Mouse (Mus musculus): ENCODE measurements at regions not wholly inside any gene's neighbourhood (a gene's known extent, or its start where the extent isn't known, plus 50 kb on each side); places are given as distances from the start of the nearest gene placed in this dataset.

DNA sequence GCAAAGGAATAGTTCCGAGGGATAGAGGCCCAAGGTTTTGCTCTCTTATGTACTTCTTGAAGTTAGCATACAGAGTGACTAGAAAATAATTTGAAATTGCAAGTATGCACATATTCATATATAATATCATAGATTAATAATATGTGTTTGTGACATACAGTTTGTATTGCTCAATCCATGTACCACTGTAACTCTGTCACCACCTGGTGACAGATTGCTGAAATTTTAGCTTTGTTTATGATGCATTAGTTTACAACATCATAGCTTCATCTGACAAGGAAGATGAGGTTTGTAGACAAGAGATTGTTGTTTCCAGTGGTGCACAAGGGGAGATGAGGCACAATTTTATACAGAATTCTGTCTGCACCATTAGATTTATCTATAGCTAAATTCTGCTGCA is 201.7 kb upstream of the Celf2 start:
- Histone ChIP-seq H3K4me1 (ENCODE audit: control insufficient read depth, insufficient read depth, low read length) (no peaks in the 10 kb centered on the region), H3K27me3 (ENCODE audit: control insufficient read depth, insufficient read depth, low read length) (no peaks in the 10 kb centered on the region), H3K36me3 (ENCODE audit: control insufficient read depth, insufficient read depth, low read length) (no peaks in the 10 kb centered on the region), H3K4me2 (replicated peaks; ENCODE audit: low read depth, low read length, severe bottlenecking) (no peak overlapping the region), H3K4me3 (replicated peaks; ENCODE audit: low read length) (no peak overlapping the region), H3K9ac (ENCODE audit: low read depth, low read length, severe bottlenecking) (no peak overlapping the region), H3K9me3 (ENCODE audit: control insufficient read depth, low read length) (no peaks in the 10 kb centered on the region), H3K27ac (replicated peaks; ENCODE audit: low read depth, low read length) (no peak overlapping the region)
- ATAC-seq (ENCODE audit: low FRiP score, low read depth): no peak
- no peak for TF ChIP-seq POLR2A (IDR thresholded peaks at IDR 0.05; ENCODE audit: borderline replicate concordance, extremely low read depth, insufficient read depth, insufficient read length)
- WGBS: 84% methylated on average over 1 of the region's 1 CpGs
- no peak for DNase-seq (ENCODE audit: low spot score)

DNA sequence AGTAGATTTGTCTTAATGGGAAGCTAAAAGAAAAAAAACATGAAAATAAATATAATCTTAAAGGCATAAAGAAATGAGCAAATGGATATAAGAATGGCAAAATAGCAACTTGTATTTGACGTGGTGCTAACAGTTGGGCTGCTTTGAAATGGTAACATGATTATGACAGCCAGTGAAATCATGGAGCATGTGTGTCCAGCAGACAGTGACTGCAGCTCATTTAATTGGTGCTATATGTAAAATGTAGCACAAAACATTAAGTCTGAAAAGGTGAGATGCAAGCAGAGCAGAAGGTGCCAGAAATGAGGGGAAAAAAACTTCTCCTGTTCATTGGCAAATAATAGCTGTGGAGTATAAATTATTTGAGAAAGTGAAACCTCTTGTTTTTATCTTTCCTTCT is 201.1 kb upstream of the Celf2 start:
- Histone ChIP-seq H3K4me2 (replicated peaks; ENCODE audit: low read depth, low read length, severe bottlenecking) (no peak overlapping the region), H3K9ac (ENCODE audit: low read depth, low read length, severe bottlenecking) (no peak overlapping the region), H3K36me3 (ENCODE audit: control insufficient read depth, insufficient read depth, low read length) (no peaks in the 10 kb centered on the region), H3K9me3 (ENCODE audit: control insufficient read depth, low read length) (no peaks in the 10 kb centered on the region), H3K4me1 (ENCODE audit: control insufficient read depth, insufficient read depth, low read length) (no peaks in the 10 kb centered on the region), H3K27me3 (ENCODE audit: control insufficient read depth, insufficient read depth, low read length) (no peaks in the 10 kb centered on the region), H3K27ac (replicated peaks; ENCODE audit: low read depth, low read length) (no peak overlapping the region), H3K4me3 (replicated peaks; ENCODE audit: low read length) (no peak overlapping the region)
- 73% methylated on average over 1 of the region's 1 CpGs for WGBS
- ATAC-seq (ENCODE audit: low FRiP score, low read depth): no peak
- no peak for DNase-seq (ENCODE audit: low spot score)
- no peak for TF ChIP-seq POLR2A (IDR thresholded peaks at IDR 0.05; ENCODE audit: borderline replicate concordance, extremely low read depth, insufficient read depth, insufficient read length)

DNA sequence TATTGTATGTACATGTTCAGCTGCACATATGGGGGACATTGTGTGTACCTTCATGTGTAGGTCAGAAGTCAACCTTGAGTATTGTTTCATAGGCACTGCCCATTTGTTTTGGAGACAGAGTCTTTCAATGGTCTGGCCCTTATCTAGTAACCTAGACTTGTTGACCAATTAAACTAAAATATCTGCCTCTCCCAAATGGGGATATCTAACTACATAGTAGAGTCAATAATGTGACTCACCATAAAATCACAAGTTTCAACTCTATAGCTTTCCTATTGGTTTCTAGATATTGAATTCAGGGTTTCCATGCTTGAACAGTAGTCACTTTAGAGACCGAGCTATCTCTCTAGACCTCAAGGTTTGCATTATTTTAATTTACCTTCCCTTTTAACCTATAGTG is 174.0 kb upstream of the Celf2 start:
- Histone ChIP-seq H3K9ac (ENCODE audit: low read depth, low read length, severe bottlenecking) (no peak overlapping the region), H3K4me3 (replicated peaks; ENCODE audit: low read length) (no peak overlapping the region), H3K9me3 (ENCODE audit: control insufficient read depth, low read length) (no peaks in the 10 kb centered on the region), H3K36me3 (ENCODE audit: control insufficient read depth, insufficient read depth, low read length) (no peaks in the 10 kb centered on the region), H3K4me1 (ENCODE audit: control insufficient read depth, insufficient read depth, low read length) (no peaks in the 10 kb centered on the region), H3K4me2 (replicated peaks; ENCODE audit: low read depth, low read length, severe bottlenecking) (no peak overlapping the region), H3K27ac (replicated peaks; ENCODE audit: low read depth, low read length) (no peak overlapping the region), H3K27me3 (ENCODE audit: control insufficient read depth, insufficient read depth, low read length) (no peaks in the 10 kb centered on the region)
- TF ChIP-seq POLR2A (IDR thresholded peaks at IDR 0.05; ENCODE audit: borderline replicate concordance, extremely low read depth, insufficient read depth, insufficient read length): no peak
- 97% methylated on average over 1 of the region's 1 CpGs for WGBS
- ATAC-seq (ENCODE audit: low FRiP score, low read depth) (no peak), DNase-seq (ENCODE audit: low spot score) (no peak)

DNA sequence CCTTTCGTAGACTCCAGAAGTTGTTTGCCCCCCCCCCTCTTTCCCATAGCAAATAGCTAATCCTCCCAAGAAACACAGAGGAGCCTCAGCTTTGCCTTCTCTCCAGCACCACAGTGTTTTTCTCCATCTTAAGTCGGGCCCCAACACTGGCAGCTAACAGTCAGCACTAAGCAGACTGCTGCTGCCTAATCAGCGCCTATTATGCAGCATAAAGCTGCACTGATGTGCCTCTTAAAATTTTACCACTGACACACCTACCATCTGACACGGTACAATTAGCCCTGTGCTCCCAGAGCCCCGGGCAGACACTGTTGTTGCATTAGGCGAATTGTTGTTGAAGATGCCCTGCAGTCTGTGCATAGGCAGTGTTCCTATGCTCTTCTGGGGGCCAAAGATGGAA is 131.5 kb upstream of the Celf2 start:
- no peak overlapping the region for H3K9ac ChIP-seq (ENCODE audit: low read depth, low read length, severe bottlenecking)
- ATAC-seq (ENCODE audit: low FRiP score, low read depth) (no peak), DNase-seq (ENCODE audit: low spot score) (no peak)
- no peaks in the 10 kb centered on the region for H3K9me3 ChIP-seq (ENCODE audit: control insufficient read depth, low read length)
- H3K27me3 ChIP-seq (ENCODE audit: control insufficient read depth, insufficient read depth, low read length): no peaks in the 10 kb centered on the region
- no peak overlapping the region for H3K27ac ChIP-seq (replicated peaks; ENCODE audit: low read depth, low read length)
- H3K4me1 ChIP-seq (ENCODE audit: control insufficient read depth, insufficient read depth, low read length): no peaks in the 10 kb centered on the region
- H3K4me3 ChIP-seq (replicated peaks; ENCODE audit: low read length): no peak overlapping the region
- whole genome bisulfite sequencing: 39% methylated on average over 6 of the region's 6 CpGs
- no peak for TF ChIP-seq POLR2A (IDR thresholded peaks at IDR 0.05; ENCODE audit: borderline replicate concordance, extremely low read depth, insufficient read depth, insufficient read length)
- H3K4me2 ChIP-seq (replicated peaks; ENCODE audit: low read depth, low read length, severe bottlenecking): no peak overlapping the region
- no peaks in the 10 kb centered on the region for H3K36me3 ChIP-seq (ENCODE audit: control insufficient read depth, insufficient read depth, low read length)

DNA sequence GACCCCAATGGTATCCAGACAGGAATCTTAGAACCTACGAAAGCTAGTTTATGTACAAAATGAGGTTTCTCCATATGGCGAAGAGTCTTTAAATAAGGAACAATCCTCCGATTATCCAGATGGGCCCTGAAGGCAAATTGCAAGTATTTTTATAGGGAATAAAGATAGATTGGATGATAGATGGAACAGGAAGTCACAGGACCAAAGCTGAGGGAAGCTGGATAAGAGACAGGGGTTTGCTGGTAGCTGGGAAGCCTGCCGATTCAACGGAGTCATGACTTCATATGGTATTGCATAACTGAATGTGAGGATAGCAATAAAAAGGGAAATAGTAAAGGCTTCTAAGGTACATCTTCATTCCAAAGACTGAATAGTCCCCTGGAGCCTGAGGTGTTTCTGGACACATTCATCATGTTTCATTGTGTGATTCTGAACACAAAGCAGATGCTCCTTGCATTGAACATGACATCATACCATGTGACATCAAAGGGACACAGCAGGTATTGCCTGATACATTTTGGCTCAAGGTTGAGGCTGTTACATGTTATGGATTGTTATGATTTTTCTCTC is 113.4 kb upstream of the Celf2 start:
- no peak overlapping the region for H3K4me2 ChIP-seq (replicated peaks; ENCODE audit: low read depth, low read length, severe bottlenecking)
- 72% methylated on average over 5 of the region's 5 CpGs for WGBS
- no peak for TF ChIP-seq POLR2A (IDR thresholded peaks at IDR 0.05; ENCODE audit: borderline replicate concordance, extremely low read depth, insufficient read depth, insufficient read length)
- no peak overlapping the region for H3K27ac ChIP-seq (replicated peaks; ENCODE audit: low read depth, low read length)
- H3K4me3 ChIP-seq (replicated peaks; ENCODE audit: low read length): no peak overlapping the region
- H3K9ac ChIP-seq (ENCODE audit: low read depth, low read length, severe bottlenecking): no peak overlapping the region
- H3K36me3 ChIP-seq (ENCODE audit: control insufficient read depth, insufficient read depth, low read length): no peaks in the 10 kb centered on the region
- H3K27me3 ChIP-seq (ENCODE audit: control insufficient read depth, insufficient read depth, low read length): no peaks in the 10 kb centered on the region
- DNase-seq (ENCODE audit: low spot score) (peak; percentile 52), ATAC-seq (ENCODE audit: low FRiP score, low read depth) (peak; percentile 57; the same call in 1 of the 2 replicates)
- H3K9me3 ChIP-seq (ENCODE audit: control insufficient read depth, low read length): no peaks in the 10 kb centered on the region
- H3K4me1 ChIP-seq (ENCODE audit: control insufficient read depth, insufficient read depth, low read length): no peaks in the 10 kb centered on the region
